Mouse (Mus musculus) heart, embryonic 16.5 days (tissue): ENCODE data around the gene Cym. TPM values are rescaled to one million over a fixed set of nuclear protein-coding genes. Genes with fewer than 3 reads are reported as not detected.

Experiments used
- ATAC-seq: fragments of 200-750 bp; cut with Nextera tagmentation; replicated peaks from 2 replicates; pipeline ENCODE4 v1.8.0; 2017; ENCODE audit warnings: moderate number of reproducible peaks; ENCODE audit not compliant: insufficient read depth, low FRiP score; ENCODE audit errors: extremely low read depth
- H3K27ac ChIP-seq: fragments of 300-500 bp; sonication (generic); 2 replicates; pipeline ENCODE4 v1.5.1; 2014; ENCODE audit warnings: mild to moderate bottlenecking, low read length, control low read depth, moderate library complexity
- H3K27me3 ChIP-seq: fragments of 300-500 bp; sonication (generic); 2 replicates; pipeline ENCODE4 v1.6.1; 2014; ENCODE audit warnings: low read length, mixed read lengths; ENCODE audit not compliant: control insufficient read depth, insufficient read depth
- H3K36me3 ChIP-seq: fragments of 300-500 bp; sonication (generic); 2 replicates; pipeline ENCODE4 v1.6.1; 2014; ENCODE audit not compliant: control insufficient read depth, insufficient read depth
- H3K4me1 ChIP-seq: fragments of 300-500 bp; sonication (generic); 2 replicates; pipeline ENCODE4 v1.6.1; 2014; ENCODE audit warnings: low read length, mixed read lengths; ENCODE audit not compliant: control insufficient read depth, insufficient read depth
- H3K4me2 ChIP-seq: fragments of 300-500 bp; sonication (generic); 2 replicates; pipeline ENCODE4 v1.6.1; 2014; ENCODE audit warnings: low read depth, mild to moderate bottlenecking, control low read depth, low read length
- H3K4me3 ChIP-seq: fragments of 300-500 bp; sonication (generic); 2 replicates; pipeline ENCODE4 v1.5.1; 2014; ENCODE audit warnings: mild to moderate bottlenecking, control low read depth, low read length
- H3K9ac ChIP-seq: fragments of 300-500 bp; sonication (generic); 2 replicates; pipeline ENCODE4 v1.6.1; 2014; ENCODE audit warnings: low read length, control low read depth
- H3K9me3 ChIP-seq: fragments of 300-500 bp; sonication (generic); replicated peaks from 2 replicates; pipeline ENCODE4 v1.6.1; 2016; ENCODE audit warnings: low read length; ENCODE audit not compliant: control insufficient read depth
- WGBS: fragments of 180-500 bp; shearing (Covaris S2); extraction: QIAGEN DNeasy Blood & Tissue Kit; methylation state at CpG from one replicate; pipeline ENCODE4 v1.1.7; 2014; 5-methylcytosine and 5-hydroxymethylcytosine counted together
- polyA plus RNA-seq: library from polyadenylated mRNA; unstranded; fragments of >200 nt; fragmentation: Nextera tagmentation; extraction: Ambion mirVana; gene quantifications from 2 replicates; pipeline ENCODE4 v1.2.1, GENCODE M21; 2015

Gene Cym
- polyA plus RNA-seq, 1 experiment from 2014 or later, result 2.2 TPM

- Histone ChIP-seq H3K4me1 (no peaks in the 10 kb centered on the region), H3K9ac (no peak overlapping the region), H3K36me3 (no peaks in the 10 kb centered on the region), H3K27me3 (peaks cover 6% of the 10 kb centered on the region; the same call in 1 of the 2 replicates), H3K4me2 (no peak overlapping the region), H3K9me3 (no peaks in the 10 kb centered on the region), H3K4me3 (no peak overlapping the region), H3K27ac (no peak overlapping the region)
- WGBS, result 71% methylated on average over 5 of the region's 5 CpGs
- ATAC-seq, result no peak
Measured at GRCm38 (mm10) chr3:107214606-107215005, 6.9 kb downstream of the Cym start.

- Histone ChIP-seq H3K4me2 (no peak overlapping the region), H3K4me1 (no peaks in the 10 kb centered on the region), H3K27me3 (no peaks in the 10 kb centered on the region), H3K9ac (no peak overlapping the region), H3K4me3 (no peak overlapping the region), H3K9me3 (no peaks in the 10 kb centered on the region), H3K36me3 (no peaks in the 10 kb centered on the region), H3K27ac (no peak overlapping the region)
- 63% methylated on average over 7 of the region's 7 CpGs for WGBS
- ATAC-seq, result no peak
Measured at GRCm38 (mm10) chr3:107207625-107208253, 13.8 kb downstream of the Cym start.

GRCm38 (mm10) chr3:107206490-107207150 is 14.9 kb downstream of the Cym start:
- ATAC-seq, result no peak
- Histone ChIP-seq H3K36me3 (no peaks in the 10 kb centered on the region), H3K9ac (no peak overlapping the region), H3K4me1 (no peaks in the 10 kb centered on the region), H3K4me2 (no peak overlapping the region), H3K27ac (no peak overlapping the region), H3K27me3 (no peaks in the 10 kb centered on the region), H3K4me3 (no peak overlapping the region), H3K9me3 (no peaks in the 10 kb centered on the region)
- 35% methylated on average over 4 of the region's 4 CpGs for WGBS

- H3K9me3 ChIP-seq, result no peaks in the 10 kb centered on the region
- H3K4me3 ChIP-seq, result no peak overlapping the region
- no peak overlapping the region for H3K27ac ChIP-seq
- no peak overlapping the region for H3K9ac ChIP-seq
- WGBS, result 9% methylated on average over 4 of the region's 4 CpGs
- H3K27me3 ChIP-seq, result no peaks in the 10 kb centered on the region
- no peaks in the 10 kb centered on the region for H3K36me3 ChIP-seq
- no peaks in the 10 kb centered on the region for H3K4me1 ChIP-seq
- no peak for ATAC-seq
- H3K4me2 ChIP-seq, result no peak overlapping the region
Measured at GRCm38 (mm10) chr3:107205994-107206393, 15.5 kb downstream of the Cym start.

- Histone ChIP-seq H3K9me3 (no peaks in the 10 kb centered on the region), H3K27ac (no peak overlapping the region), H3K9ac (no peak overlapping the region), H3K4me2 (no peak overlapping the region), H3K36me3 (no peaks in the 10 kb centered on the region), H3K4me1 (no peaks in the 10 kb centered on the region), H3K27me3 (no peaks in the 10 kb centered on the region), H3K4me3 (no peak overlapping the region)
- ATAC-seq, result no peak
Measured at GRCm38 (mm10) chr3:107205170-107205569, 16.4 kb downstream of the Cym start.

- 73% methylated on average over 3 of the region's 3 CpGs for WGBS
- Histone ChIP-seq H3K27ac (no peak overlapping the region), H3K27me3 (no peaks in the 10 kb centered on the region), H3K9me3 (no peaks in the 10 kb centered on the region), H3K4me2 (no peak overlapping the region), H3K9ac (no peak overlapping the region), H3K4me1 (no peaks in the 10 kb centered on the region), H3K36me3 (no peaks in the 10 kb centered on the region), H3K4me3 (no peak overlapping the region)
- ATAC-seq, result no peak
Measured at GRCm38 (mm10) chr3:107204413-107204812, 17.1 kb downstream of the Cym start.

GRCm38 (mm10) chr3:107201310-107202180 is 20.0 kb downstream of the Cym start:
- no peak overlapping the region for H3K4me2 ChIP-seq
- H3K9me3 ChIP-seq, result no peaks in the 10 kb centered on the region
- H3K9ac ChIP-seq, result no peak overlapping the region
- H3K27me3 ChIP-seq, result no peaks in the 10 kb centered on the region
- H3K4me1 ChIP-seq, result no peaks in the 10 kb centered on the region
- WGBS, result 42% methylated on average over 9 of the region's 9 CpGs
- ATAC-seq, result no peak
- H3K4me3 ChIP-seq, result no peak overlapping the region
- no peak overlapping the region for H3K27ac ChIP-seq
- no peaks in the 10 kb centered on the region for H3K36me3 ChIP-seq

GRCm38 (mm10) chr3:107188226-107188899 is 33.2 kb downstream of the Cym start:
- no peak overlapping the region for H3K27ac ChIP-seq
- no peaks in the 10 kb centered on the region for H3K36me3 ChIP-seq
- H3K4me3 ChIP-seq, result no peak overlapping the region
- H3K9me3 ChIP-seq, result no peaks in the 10 kb centered on the region
- no peak for ATAC-seq
- WGBS, result 27% methylated on average over 6 of the region's 6 CpGs
- 0 out of 2 replicates have a peak, but pooled peaks cover 3% of the 10 kb centered on the region for H3K27me3 ChIP-seq
- peaks cover 1% of the 10 kb centered on the region; the same call in 1 of the 2 replicates for H3K4me1 ChIP-seq
- H3K9ac ChIP-seq, result no peak overlapping the region
- H3K4me2 ChIP-seq, result no peak overlapping the region
